Mouse (Mus musculus): ENCODE results near the gene Iba57.

The Iba57 gene

DNA sequence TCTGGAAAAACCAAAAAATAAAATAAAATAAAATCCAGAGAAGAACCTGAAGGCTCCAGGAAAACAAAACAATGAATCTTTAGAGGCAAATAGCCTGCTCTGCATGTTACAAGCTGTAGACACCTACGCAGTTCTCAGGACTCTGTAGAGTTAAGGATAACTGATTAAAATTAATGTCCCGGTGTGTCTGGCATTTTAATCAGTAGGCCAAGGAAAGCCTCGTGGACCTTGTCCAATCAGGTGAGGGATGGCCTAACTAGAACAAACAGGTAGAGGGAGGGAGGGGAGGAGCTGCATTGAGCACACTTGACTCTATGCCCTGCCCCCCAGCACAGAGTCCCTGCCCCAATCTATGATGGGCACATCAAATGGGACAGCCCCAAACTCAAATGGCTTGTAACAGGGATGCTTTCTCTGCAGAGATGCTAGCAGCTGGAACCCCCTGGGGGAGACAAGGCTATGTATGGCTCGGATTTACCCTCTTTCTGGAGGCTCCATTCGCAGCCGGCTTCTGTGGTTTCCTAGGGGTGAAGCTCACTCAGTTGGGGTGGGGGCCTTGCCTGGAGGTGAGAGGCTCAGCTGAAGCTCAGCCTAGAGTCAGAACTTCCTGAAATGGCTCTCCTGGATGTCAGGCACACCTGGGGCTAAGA, 10.8 kb upstream of the Iba57 start:
- no peak for DNase-seq (ENCODE audit: low spot score in 2 of 2)

GRCm38 (mm10) chr11:59170549-59170948, 7.0 kb upstream of the Iba57 start:
- no peak for DNase-seq (ENCODE audit: low spot score in 2 of 2)

DNA sequence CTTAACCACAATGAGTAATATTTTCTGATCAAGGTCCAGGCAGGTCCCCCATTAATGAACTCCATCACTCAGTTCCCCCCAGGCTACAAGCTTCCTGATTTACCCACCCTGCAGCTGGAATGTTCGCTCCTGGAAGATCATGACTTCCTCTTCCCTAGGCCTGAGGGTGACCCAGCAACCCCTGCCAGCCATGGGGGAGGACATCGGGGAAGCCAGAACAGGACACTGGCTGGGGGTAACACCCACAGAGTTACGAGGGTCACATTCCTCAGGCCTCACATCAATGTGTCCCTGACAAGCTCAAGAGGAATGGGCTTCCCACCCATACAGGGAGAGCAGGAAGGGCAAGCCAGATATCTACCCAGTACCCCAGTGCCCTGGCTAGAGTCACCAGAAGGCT, 6.3 kb upstream of the Iba57 start:
- DNase-seq (ENCODE audit: low spot score in 2 of 2) = no peak

GRCm38 (mm10) chr11:59165616-59166241, 2.2 kb upstream of the Iba57 start:
- DNase-seq (ENCODE audit: low spot score in 2 of 2) = no peak

- DNase-seq (ENCODE audit: low spot score in 2 of 2) = no peak
Measured at GRCm38 (mm10) chr11:59164384-59164783, 845 bp upstream of the Iba57 start.

DNA sequence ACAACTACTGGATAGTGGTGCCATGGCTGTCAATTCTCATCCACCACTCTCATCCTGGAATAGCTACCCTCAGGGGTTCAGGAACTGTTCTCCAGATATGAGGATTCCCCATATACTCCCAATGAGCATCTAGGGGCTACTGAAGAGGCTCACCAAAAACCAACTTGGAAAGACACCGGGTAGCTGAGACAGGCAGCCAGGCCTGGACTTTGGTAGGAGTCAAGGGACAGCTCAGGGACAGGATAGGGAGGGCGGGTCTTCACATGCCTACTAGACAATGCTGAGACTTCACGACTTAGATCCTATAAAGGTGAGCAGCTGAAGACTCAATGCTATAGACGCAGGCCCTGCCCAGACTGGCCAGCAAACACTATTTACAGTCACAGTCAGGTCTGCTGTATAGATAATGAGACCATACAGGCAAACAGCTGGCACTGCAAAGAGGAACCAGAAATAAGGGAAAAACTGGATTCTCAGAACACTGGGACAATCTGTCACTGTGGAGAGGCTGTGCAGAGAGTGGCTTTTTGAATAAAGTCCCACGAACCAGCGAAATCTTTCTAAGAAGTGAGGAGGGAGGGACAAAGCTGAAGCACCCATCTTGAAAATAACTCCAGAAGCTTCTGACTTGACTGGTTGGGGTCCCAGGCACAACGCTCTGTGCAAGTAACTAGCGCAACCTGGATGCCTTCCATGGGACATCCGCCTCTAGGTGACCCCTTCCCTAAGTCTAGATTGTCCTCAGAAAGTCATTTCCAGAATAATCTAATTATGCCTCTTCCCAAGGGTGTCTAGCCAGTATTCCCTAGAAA, 890 bp downstream of the Iba57 start:
- no peak for DNase-seq (ENCODE audit: low spot score in 2 of 2)

DNA sequence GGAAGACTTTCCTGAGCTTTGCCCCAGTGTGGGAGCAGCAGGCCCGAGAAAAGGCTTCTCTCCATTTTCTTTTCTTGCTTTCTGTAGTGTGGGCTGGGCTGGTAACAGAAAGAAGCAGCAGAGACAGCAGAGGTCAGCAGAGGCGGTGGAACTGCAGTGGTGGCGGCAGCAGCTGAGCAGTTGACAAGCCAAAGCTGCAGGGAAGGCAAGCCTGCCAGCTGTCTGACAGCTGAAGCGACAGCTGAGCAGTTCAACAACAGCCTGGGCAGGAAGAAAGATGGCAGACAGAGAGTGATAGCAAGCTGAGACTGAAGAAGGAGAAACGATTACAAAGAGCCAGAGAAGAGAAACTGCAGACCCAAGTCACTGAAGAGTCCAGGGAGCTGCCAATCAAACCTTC, 2.1 kb downstream of the Iba57 start:
- DNase-seq (ENCODE audit: low spot score in 2 of 2) = no peak

GRCm38 (mm10) chr11:59159558-59159957, 4.0 kb downstream of the Iba57 start:
- no peak for DNase-seq (ENCODE audit: low spot score in 2 of 2)

DNA sequence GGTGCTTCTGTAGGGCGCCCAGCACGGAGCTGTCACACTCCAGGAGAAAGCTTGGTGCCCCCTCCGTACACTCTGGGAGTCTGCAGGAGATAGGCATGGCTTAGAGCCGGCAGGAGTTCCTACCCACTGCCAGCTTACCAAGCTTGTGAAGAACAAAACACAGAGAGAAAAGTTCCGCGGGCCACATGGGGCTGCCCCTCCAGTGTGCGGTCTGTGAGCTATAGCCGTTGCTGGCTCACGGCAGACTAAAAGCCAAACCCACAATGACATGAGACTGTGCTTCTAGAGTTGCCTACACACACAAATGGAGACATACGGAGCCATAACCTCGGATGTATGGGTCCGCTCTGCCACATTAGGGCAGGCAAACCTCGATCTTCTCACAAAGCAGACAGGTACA, 4.4 kb downstream of the Iba57 start:
- DNase-seq (ENCODE audit: low spot score in 2 of 2) = no peak

DNA sequence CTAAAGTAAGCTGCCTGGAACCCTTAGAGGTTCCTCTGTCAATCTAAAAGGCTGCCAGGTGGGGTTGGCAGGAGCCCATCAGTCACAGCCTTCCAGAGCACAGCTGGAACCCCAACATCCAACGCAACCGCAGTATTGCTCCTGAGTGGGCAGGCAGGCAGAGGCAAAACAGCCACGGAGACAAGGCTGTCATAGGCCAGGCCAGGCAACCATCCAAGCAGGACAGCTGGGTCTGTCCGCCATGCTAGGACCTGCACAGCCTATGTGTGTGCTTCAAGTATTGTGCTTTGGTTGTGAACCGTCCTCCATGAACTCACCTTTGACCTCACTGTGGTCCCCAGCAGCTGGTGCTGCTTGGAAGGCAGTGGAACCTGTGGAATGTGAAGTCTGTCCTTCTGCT, 7.6 kb downstream of the Iba57 start:
- DNase-seq (ENCODE audit: low spot score in 2 of 2) = no peak

DNA sequence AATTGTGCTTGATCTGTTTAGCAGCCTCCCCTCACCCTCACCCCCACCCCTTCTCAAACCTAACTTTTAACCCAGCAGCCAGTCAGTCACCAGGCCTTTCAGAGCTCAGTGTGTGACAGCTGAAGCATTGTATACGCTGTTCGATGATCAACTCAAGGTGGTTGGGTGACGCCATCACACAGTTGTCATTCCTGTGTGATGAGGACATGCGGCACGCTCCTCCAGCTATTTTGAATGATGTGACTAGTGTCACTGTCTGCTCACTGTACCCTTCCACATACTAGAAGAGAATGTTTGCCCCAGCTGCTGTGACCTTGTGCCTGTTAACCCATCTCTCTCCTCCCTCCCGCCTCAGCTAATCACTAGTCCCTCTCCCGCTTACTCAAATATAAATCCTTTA, 9.3 kb downstream of the Iba57 start:
- no peak for DNase-seq (ENCODE audit: low spot score in 2 of 2)

DNA sequence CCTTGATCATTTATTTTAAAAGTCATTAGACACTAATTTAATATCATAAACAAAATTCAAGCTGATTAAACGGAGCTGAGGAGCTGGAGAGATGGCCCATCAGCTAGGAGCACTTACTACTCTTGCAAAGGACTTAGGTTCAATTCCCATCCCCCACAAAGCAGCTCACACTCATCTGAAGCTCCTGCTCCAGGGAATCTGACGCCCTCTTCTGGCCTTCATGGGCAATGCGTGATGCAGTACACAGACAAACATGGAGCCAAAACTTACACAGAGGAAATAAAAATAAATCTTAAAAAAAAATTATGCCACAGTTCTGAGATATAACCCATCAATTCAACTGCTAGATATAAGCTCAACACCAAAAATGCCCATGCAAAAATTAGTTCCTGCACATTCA, 11.8 kb downstream of the Iba57 start:
- DNase-seq (ENCODE audit: low spot score in 2 of 2) = no peak

- DNase-seq (ENCODE audit: low spot score in 2 of 2) = no peak
Measured at GRCm38 (mm10) chr11:59149302-59149701, 14.2 kb downstream of the Iba57 start.

DNA sequence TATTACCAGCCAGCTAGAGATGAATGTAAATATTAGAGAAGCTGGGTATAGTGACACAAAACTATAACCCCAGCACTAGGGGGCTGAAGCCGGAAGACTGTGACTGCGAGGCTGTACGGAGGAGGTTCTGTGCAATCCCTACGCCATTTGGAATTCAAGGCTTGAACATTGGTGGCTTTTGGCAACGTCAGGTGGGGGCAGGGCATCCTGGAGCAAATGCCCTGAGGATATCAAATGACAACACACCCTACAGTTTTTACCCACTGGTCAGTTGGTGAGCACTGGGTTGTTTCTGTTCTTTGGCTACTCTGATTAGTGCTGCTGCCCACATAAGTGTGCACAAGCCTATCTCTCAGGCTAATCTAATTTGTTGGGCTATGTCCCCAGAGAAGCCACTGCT, 20.6 kb downstream of the Iba57 start:
- no peak for DNase-seq (ENCODE audit: low spot score in 2 of 2)

DNA sequence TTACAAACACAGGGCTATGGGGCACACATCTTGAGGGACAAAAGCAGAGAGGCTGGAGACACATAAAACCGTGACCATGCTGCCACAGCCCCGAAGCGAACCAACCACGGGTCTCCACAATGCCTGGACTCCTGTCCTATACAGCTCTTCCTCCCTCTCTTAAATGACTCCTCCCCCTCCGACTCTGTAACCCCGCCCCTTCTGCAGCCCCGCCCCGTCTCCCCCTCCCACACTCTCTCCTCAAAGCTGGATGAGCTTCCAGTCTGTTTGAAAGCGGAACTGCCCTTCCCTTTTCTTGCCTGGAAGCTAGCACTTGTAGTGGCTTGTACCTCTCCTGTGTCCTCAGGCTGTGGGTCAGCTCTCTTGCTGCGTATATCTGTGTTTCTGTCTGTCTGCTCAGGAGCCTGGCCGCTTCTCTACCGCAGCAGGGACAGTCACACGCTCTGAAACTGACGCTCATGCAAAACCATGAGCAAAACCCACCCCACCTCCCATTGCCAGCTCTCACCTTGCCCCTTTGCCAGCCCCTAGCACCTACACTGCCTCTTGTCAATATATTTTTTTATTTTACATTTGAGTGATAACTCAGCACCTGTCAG, 21.7 kb downstream of the Iba57 start:
- no peak for DNase-seq (ENCODE audit: low spot score in 2 of 2)

- no peak for DNase-seq (ENCODE audit: low spot score in 2 of 2)
Measured at GRCm38 (mm10) chr11:59138537-59139486, 24.7 kb downstream of the Iba57 start.

- no peak for DNase-seq (ENCODE audit: low spot score in 2 of 2)
Measured at GRCm38 (mm10) chr11:59136994-59137706, 26.4 kb downstream of the Iba57 start.

GRCm38 (mm10) chr11:59135904-59136452, 27.6 kb downstream of the Iba57 start, which contains the start of gene Obscn:
Obscn (minus strand) TSS chr11:59136402.
- no peak for DNase-seq (ENCODE audit: low spot score in 2 of 2)

GRCm38 (mm10) chr11:59135051-59135820, 28.3 kb downstream of the Iba57 start:
- DNase-seq (ENCODE audit: low spot score in 2 of 2) = no peak

Measured in urinary bladder, postnatal 4 days (tissue).